Mouse (Mus musculus) liver, embryonic 15.5 days (tissue): Measurements from ENCODE around the gene Hypm. TPM values are rescaled to one million over a fixed set of nuclear protein-coding genes. Genes with fewer than 3 reads are reported as not detected.

ENCODE experiments used
- ATAC-seq: fragments of 200-750 bp; cut with Nextera tagmentation; 2 replicates; pipeline ENCODE4 v1.8.0; 2017; ENCODE audit warnings: moderate number of reproducible peaks, mild to moderate bottlenecking, moderate library complexity; ENCODE audit not compliant: insufficient read depth
- H3K27ac ChIP-seq: fragments of 300-500 bp; sonication (generic); replicated peaks from 2 replicates; pipeline ENCODE4 v1.5.1; 2015; ENCODE audit warnings: mild to moderate bottlenecking, inconsistent platforms
- H3K27me3 ChIP-seq: fragments of 300-500 bp; sonication (generic); 2 replicates; pipeline ENCODE4 v1.6.1; 2015; ENCODE audit warnings: mild to moderate bottlenecking, inconsistent platforms
- H3K36me3 ChIP-seq: fragments of 300-500 bp; sonication (generic); replicated peaks from 2 replicates; pipeline ENCODE4 v1.6.1; 2015; ENCODE audit warnings: moderate library complexity, mild to moderate bottlenecking, inconsistent platforms
- H3K4me1 ChIP-seq: fragments of 300-500 bp; sonication (generic); replicated peaks from 2 replicates; pipeline ENCODE4 v1.6.1; 2015; ENCODE audit warnings: inconsistent platforms
- H3K4me2 ChIP-seq: fragments of 300-500 bp; sonication (generic); 2 replicates; pipeline ENCODE4 v1.6.1; 2015; ENCODE audit warnings: moderate library complexity, mild to moderate bottlenecking, inconsistent platforms
- H3K4me3 ChIP-seq: fragments of 300-500 bp; sonication (generic); replicated peaks from 2 replicates; pipeline ENCODE4 v1.5.1; 2015; ENCODE audit warnings: mild to moderate bottlenecking, inconsistent platforms
- H3K9ac ChIP-seq: fragments of 300-500 bp; sonication (generic); 2 replicates; pipeline ENCODE4 v1.6.1; 2015; ENCODE audit warnings: moderate library complexity, mild to moderate bottlenecking, inconsistent platforms
- H3K9me3 ChIP-seq: fragments of 300-500 bp; sonication (generic); replicated peaks from 2 replicates; pipeline ENCODE4 v1.6.1; 2016; ENCODE audit warnings: inconsistent platforms
- WGBS: fragments of 180-500 bp; shearing (Covaris S2); methylation state at CpG from one replicate; pipeline ENCODE4 v1.1.7; 2015; ENCODE audit warnings: mixed read lengths; ENCODE audit not compliant: insufficient replicate concordance; 5-methylcytosine and 5-hydroxymethylcytosine counted together
- polyA plus RNA-seq: library from polyadenylated mRNA; unstranded; fragments of >200 nt; fragmentation: Nextera tagmentation; extraction: Ambion mirVana; gene quantifications from 2 replicates; pipeline ENCODE4 v1.2.1, GENCODE M21; 2015

Hypm gene
- not detected in 2 replicates for polyA plus RNA-seq

- H3K4me1 ChIP-seq, result no peaks in the 10 kb centered on the region
- ATAC-seq, result no peak
- H3K27me3 ChIP-seq, result no peaks in the 10 kb centered on the region
- no peak within 1 kb of the TSS for H3K4me3 ChIP-seq
- H3K9me3 ChIP-seq, result no peaks in the 10 kb centered on the region
- no peak within 1 kb of the TSS for H3K4me2 ChIP-seq
- 57% methylated on average over 3 of the region's 3 CpGs for WGBS
- H3K27ac ChIP-seq, result no peak within 1 kb of the TSS
- no peaks in the 10 kb centered on the region for H3K36me3 ChIP-seq
- no peak within 1 kb of the TSS for H3K9ac ChIP-seq
Measured at GRCm38 (mm10) chrX:9846628-9847027, at the start of gene Hypm. TSS of gene Hypm (plus strand) at chrX:9846928.

DNA sequence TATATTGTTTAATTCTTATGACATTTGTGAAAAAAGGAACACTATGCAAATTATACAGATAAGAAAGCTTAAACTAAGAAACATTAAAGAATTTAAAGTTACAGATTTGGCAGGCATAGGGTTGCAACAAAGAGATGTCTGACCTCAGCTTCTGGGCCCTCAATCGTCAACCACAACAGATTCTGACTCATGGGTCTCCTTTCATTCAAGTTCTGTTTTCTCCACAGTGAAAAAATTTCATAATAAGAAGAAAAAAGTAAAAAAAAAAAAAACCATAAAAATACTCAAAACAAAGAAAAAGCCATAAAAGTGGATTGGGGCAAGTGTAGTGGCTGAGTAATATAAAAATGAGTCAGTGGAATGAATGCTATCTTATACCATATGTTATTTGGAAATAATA is 36.6 kb upstream of the Hypm start:
- no peak for ATAC-seq
- H3K9me3 ChIP-seq, result no peaks in the 10 kb centered on the region
- no peak overlapping the region for H3K4me2 ChIP-seq
- H3K36me3 ChIP-seq, result no peaks in the 10 kb centered on the region
- no peak overlapping the region for H3K9ac ChIP-seq
- WGBS, result 55% methylated on average over 1 of the region's 1 CpGs
- no peaks in the 10 kb centered on the region for H3K4me1 ChIP-seq
- H3K27me3 ChIP-seq, result no peaks in the 10 kb centered on the region
- H3K4me3 ChIP-seq, result no peak overlapping the region
- no peak overlapping the region for H3K27ac ChIP-seq

DNA sequence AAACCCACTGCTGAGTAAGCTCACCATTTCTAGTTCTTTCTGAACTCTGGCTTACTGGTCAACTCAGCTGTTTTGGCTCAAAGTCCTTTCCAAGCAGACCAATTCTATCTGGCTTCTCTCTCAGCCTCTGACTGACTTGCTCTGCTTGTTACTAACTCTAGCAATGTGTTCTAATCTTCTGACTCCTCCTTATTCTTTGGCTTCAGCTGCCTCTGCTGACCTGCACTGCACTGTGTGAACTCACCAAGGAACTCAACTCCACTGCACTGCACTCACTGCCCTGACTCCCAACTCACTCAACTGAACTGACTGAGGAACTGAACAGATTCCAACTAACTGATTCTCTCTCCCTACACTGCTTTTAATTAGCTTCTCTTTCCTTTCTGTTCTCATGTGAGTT is 34.3 kb upstream of the Hypm start:
- Histone ChIP-seq H3K9ac (no peak overlapping the region), H3K36me3 (no peaks in the 10 kb centered on the region), H3K27ac (no peak overlapping the region), H3K9me3 (no peaks in the 10 kb centered on the region), H3K4me1 (no peaks in the 10 kb centered on the region), H3K27me3 (no peaks in the 10 kb centered on the region), H3K4me3 (no peak overlapping the region), H3K4me2 (no peak overlapping the region)
- no peak for ATAC-seq

- H3K9ac ChIP-seq, result no peak overlapping the region
- H3K9me3 ChIP-seq, result no peaks in the 10 kb centered on the region
- no peak overlapping the region for H3K4me2 ChIP-seq
- H3K36me3 ChIP-seq, result no peaks in the 10 kb centered on the region
- no peak for ATAC-seq
- no peak overlapping the region for H3K4me3 ChIP-seq
- WGBS, result 61% methylated on average over 2 of the region's 2 CpGs
- no peak overlapping the region for H3K27ac ChIP-seq
- no peaks in the 10 kb centered on the region for H3K4me1 ChIP-seq
- H3K27me3 ChIP-seq, result no peaks in the 10 kb centered on the region
Measured at GRCm38 (mm10) chrX:9834779-9835178, 11.9 kb upstream of the Hypm start.

- no peak within 1 kb of the TSS for H3K4me2 ChIP-seq
- no peaks in the 10 kb centered on the region for H3K36me3 ChIP-seq
- H3K27me3 ChIP-seq, result no peaks in the 10 kb centered on the region
- no peak within 1 kb of the TSS for H3K4me3 ChIP-seq
- no peak within 1 kb of the TSS for H3K27ac ChIP-seq
- no peak within 1 kb of the TSS for H3K9ac ChIP-seq
- no peaks in the 10 kb centered on the region for H3K4me1 ChIP-seq
- 38% methylated on average over 1 of the region's 1 CpGs for WGBS
- H3K9me3 ChIP-seq, result no peaks in the 10 kb centered on the region
- no peak for ATAC-seq
Measured at GRCm38 (mm10) chrX:9849403-9849802, 2.7 kb downstream of the Hypm start, which contains the start of gene H2al3. TSS of gene H2al3 (plus strand) at chrX:9849703.

GRCm38 (mm10) chrX:9861859-9862258 is 15.1 kb downstream of the Hypm start:
- Histone ChIP-seq H3K9me3 (no peaks in the 10 kb centered on the region), H3K4me1 (no peaks in the 10 kb centered on the region), H3K27ac (no peak overlapping the region), H3K27me3 (no peaks in the 10 kb centered on the region), H3K36me3 (no peaks in the 10 kb centered on the region), H3K4me2 (no peak overlapping the region), H3K4me3 (no peak overlapping the region), H3K9ac (no peak overlapping the region)
- ATAC-seq, result no peak
- 69% methylated on average over 2 of the region's 2 CpGs for WGBS

DNA sequence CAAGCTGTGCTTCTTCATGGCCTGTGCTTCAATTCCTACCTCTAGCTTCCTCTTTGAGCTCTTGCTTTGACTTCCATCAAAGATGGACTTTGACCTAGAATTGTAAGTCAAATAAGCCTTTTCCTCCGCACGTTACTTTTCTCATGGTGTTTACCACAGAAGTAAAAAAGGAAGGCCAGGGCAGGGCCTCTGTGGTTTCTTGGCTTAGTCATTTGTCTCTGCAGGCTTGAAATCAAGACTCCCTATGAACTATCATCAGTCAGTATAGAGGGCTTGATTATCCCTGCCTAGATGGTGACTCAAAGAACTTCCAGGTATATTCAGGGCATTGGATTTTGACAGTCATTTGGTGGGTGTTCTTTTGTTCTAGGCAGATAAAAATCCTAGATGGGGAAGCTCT is 28.8 kb downstream of the Hypm start:
- H3K4me1 ChIP-seq, result no peaks in the 10 kb centered on the region

DNA sequence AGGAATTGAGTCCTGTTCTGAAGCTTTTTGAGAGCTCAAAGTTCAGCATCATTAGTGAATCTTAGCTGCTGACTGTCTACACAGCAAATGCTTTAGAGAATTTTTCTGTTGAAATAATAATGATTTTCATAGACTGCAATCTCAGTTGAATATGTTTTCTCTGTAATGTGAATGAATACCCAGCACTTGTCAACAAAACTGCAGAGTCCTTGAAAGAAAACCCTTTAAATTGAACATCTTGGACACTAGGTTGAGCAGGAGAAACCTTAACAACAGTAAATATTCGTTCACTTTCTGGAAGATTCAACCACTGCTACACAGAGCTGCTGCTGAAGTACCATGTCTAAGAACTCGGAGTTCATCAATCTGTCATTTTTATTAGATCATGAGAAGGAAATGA is 38.6 kb downstream of the Hypm start, which contains the start of gene Sytl5:
Sytl5 (plus strand) TSS at position 301 of the 400 bp plus-strand sequence.
- Histone ChIP-seq H3K27ac (no peak within 1 kb of the TSS), H3K4me2 (no peak within 1 kb of the TSS), H3K27me3 (no peaks in the 10 kb centered on the region), H3K4me1 (no peaks in the 10 kb centered on the region), H3K9ac (no peak within 1 kb of the TSS), H3K4me3 (no peak within 1 kb of the TSS), H3K36me3 (no peaks in the 10 kb centered on the region), H3K9me3 (no peaks in the 10 kb centered on the region)
- no peak for ATAC-seq
- WGBS, result 48% methylated on average over 2 of the region's 2 CpGs

More for the DNA sequence above, 28.8 kb downstream of the Hypm start:
- Histone ChIP-seq H3K9ac (no peak overlapping the region), H3K4me3 (no peak overlapping the region), H3K4me2 (no peak overlapping the region), H3K9me3 (no peaks in the 10 kb centered on the region), H3K36me3 (no peaks in the 10 kb centered on the region), H3K27ac (no peak overlapping the region), H3K27me3 (no peaks in the 10 kb centered on the region)
- WGBS, result 56% methylated on average over 2 of the region's 2 CpGs
- no peak for ATAC-seq

Other genes with a start within 250 kb of the Hypm start
- 23.9 and 24.1 TPM in 2 replicates for gene Dynlt3, start 183.9 kb upstream of the Hypm start, polyA plus RNA-seq
- gene H2al3, start 2.8 kb downstream of the Hypm start, polyA plus RNA-seq, result not detected in 2 replicates
- gene Sytl5, start 38.7 kb downstream of the Hypm start, polyA plus RNA-seq, result 1.6 and 1.8 TPM in 2 replicates